Mouse (Mus musculus) G1E (cell line): ENCODE data around the gene Vmn2r96.
"Not testable (repeated sequence)": the region's sequence is repeated elsewhere in the genome, so short reads cannot be mapped to it uniquely, and the experiment has no call there.

ENCODE experiments used
- CTCF ChIP-seq: IDR thresholded peaks from 2 replicates; pipeline ENCODE4 v1.5.1; 2012; ENCODE audit warnings: low read depth, low read length, inconsistent platforms, mixed read lengths
- GATA1 ChIP-seq: IDR thresholded peaks from 2 replicates; pipeline ENCODE4 v1.6.1; 2012; ENCODE audit warnings: borderline replicate concordance, low read length, inconsistent platforms, mixed read lengths
- GATA2 ChIP-seq: IDR thresholded peaks from 2 replicates; pipeline ENCODE4 v1.6.1; 2012; ENCODE audit warnings: low read depth, low read length, inconsistent platforms, borderline replicate concordance
- TAL1 ChIP-seq: conservative IDR thresholded peaks from 2 replicates; pipeline ENCODE4 v1.6.1; 2012; ENCODE audit warnings: low read depth, low read length, inconsistent platforms, mixed read lengths

GRCm38 (mm10) chr17:18615151-18615550, 42.2 kb downstream of the Vmn2r96 start:
- TF ChIP-seq CTCF, TAL1, GATA1, GATA2: not testable (repeated sequence)
